Mouse (Mus musculus) ES-E14 (cell line): ENCODE data around the gene Stat5b.

Source experiments
- HCFC1 ChIP-seq: IDR thresholded peaks from 2 replicates; pipeline ENCODE4 v1.6.1; 2012; ENCODE audit warnings: low read length, inconsistent platforms, borderline replicate concordance; ENCODE audit not compliant: insufficient read depth
- MAFK ChIP-seq: IDR thresholded peaks from 2 replicates; pipeline ENCODE4 v1.6.1; 2014; ENCODE audit warnings: mild to moderate bottlenecking, low read depth, low read length, inconsistent platforms; ENCODE audit not compliant: insufficient read depth
- ZC3H11A ChIP-seq: IDR thresholded peaks from 2 replicates; pipeline ENCODE4 v1.6.1; 2012; ENCODE audit warnings: low read depth, mild to moderate bottlenecking, inconsistent platforms, low read length, borderline replicate concordance

DNA sequence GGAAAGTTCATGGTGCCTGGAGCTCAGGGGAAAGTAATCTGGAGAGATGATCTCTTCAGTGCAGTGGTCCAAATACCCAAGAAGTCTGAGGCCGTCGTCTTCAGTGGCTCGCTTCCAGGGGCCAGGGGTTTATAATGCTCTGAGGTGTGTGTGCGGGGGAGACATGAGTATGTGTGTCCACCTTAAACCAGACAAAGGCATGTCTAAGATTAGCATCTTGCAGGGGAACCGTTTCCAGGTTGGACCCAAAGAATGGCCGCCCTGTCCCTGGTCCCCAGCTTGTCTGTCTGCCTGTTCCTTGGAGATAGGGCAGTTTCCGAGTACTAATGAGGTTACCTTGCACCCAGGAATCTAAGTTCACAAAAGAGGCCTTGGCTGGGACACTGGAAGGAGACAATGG lies 87.7 kb downstream of the Stat5b start, which contains the start of gene Hcrt:
- TF ChIP-seq ZC3H11A: no peak
- no peak for TF ChIP-seq HCFC1
- no peak for TF ChIP-seq MAFK
